Mouse (Mus musculus): Measurements from ENCODE around the gene Ccng2. TPM values are rescaled to one million over a fixed set of nuclear protein-coding genes. Genes with fewer than 3 reads are reported as not detected.
A peak's percentile ranks its signal among the peaks of the same experiment; 100 is the strongest.

Gene Ccng2
- polyA plus RNA-seq, 2 experiments = 8.2 to 14.6 TPM

GRCm38 (mm10) chr5:93296754-93297153, 29.7 kb downstream of the Ccng2 start:
- TF ChIP-seq EP300 (IDR thresholded peaks at IDR 0.05; ENCODE audit: low read depth) = no peak
- no peak for TF ChIP-seq CTCF (IDR thresholded peaks at IDR 0.05; ENCODE audit: low read depth)
- Histone ChIP-seq H3K36me3 (replicated peaks; ENCODE audit: control insufficient read depth, insufficient read depth, low read depth) (no peaks in the 10 kb centered on the region), H3K4me3 (ENCODE audit: insufficient read depth in 1 of 2, low read depth in 2 of 2, low read length in 2 of 2) (no peak overlapping the region), H3K27me3 (ENCODE audit: control insufficient read depth, insufficient read depth, low read length) (no peaks in the 10 kb centered on the region), H3K27ac (no peak overlapping the region), H3K9me3 (ENCODE audit: control insufficient read depth, low read length) (no peaks in the 10 kb centered on the region; the same call in 1 of the 2 replicates), H3K4me1 (replicated peaks; ENCODE audit: control insufficient read depth in 2 of 2, insufficient read depth in 2 of 2, low read length in 1 of 2) (no peaks in the 10 kb centered on the region), H3K9ac (replicated peaks) (no peak overlapping the region), H3K4me2 (ENCODE audit: low read depth) (no peak overlapping the region)
- ATAC-seq (ENCODE audit: insufficient read depth) (no peak), DNase-seq (ENCODE audit: low read depth in 3 of 3, low spot score in 3 of 3) (no peak)
- WGBS (ENCODE audit: insufficient replicate concordance) = 57% methylated on average over 4 of the region's 4 CpGs

DNA sequence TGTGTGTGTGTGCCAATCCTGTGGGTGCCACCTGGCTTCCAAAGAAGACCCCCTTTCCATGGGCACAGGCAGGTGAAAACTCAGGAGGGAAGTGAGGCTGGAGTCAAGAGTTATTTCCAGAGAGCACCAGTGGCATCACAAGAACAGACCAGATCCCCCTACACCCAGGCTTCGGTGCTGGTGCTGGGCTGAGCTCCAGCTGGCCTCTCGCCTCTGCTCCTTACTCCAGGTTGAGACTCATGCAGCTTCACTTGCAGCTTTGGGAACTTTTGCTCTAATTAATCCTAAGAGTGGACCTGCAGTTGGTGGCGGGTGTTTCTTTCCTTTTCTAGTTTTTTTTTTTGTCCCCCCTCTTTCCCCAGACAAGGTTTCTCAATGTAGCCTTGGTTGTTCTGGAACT, 30.3 kb downstream of the Ccng2 start:
- Histone ChIP-seq H3K27ac (no peak overlapping the region), H3K9ac (replicated peaks) (no peak overlapping the region), H3K4me2 (ENCODE audit: low read depth) (no peak overlapping the region), H3K36me3 (replicated peaks; ENCODE audit: control insufficient read depth, insufficient read depth, low read depth) (no peaks in the 10 kb centered on the region), H3K27me3 (ENCODE audit: control insufficient read depth, insufficient read depth, low read length) (no peaks in the 10 kb centered on the region), H3K4me1 (replicated peaks; ENCODE audit: control insufficient read depth in 2 of 2, insufficient read depth in 2 of 2, low read length in 1 of 2) (no peaks in the 10 kb centered on the region), H3K9me3 (ENCODE audit: control insufficient read depth, low read length) (no peaks in the 10 kb centered on the region; the same call in 1 of the 2 replicates), H3K4me3 (ENCODE audit: insufficient read depth in 1 of 2, low read depth in 2 of 2, low read length in 2 of 2) (no peak overlapping the region)
- DNase-seq (ENCODE audit: low read depth in 3 of 3, low spot score in 3 of 3) (no peak), ATAC-seq (ENCODE audit: insufficient read depth) (no peak)
- WGBS (ENCODE audit: insufficient replicate concordance) = 67% methylated on average over 3 of the region's 3 CpGs
- TF ChIP-seq CTCF (IDR thresholded peaks at IDR 0.05; ENCODE audit: low read depth) (no peak), EP300 (IDR thresholded peaks at IDR 0.05; ENCODE audit: low read depth) (no peak)

- ATAC-seq (ENCODE audit: insufficient read depth) (no peak), DNase-seq (ENCODE audit: low read depth in 3 of 3, low spot score in 3 of 3) (no peak)
- TF ChIP-seq EP300 (IDR thresholded peaks at IDR 0.05; ENCODE audit: low read depth) (no peak), CTCF (IDR thresholded peaks at IDR 0.05; ENCODE audit: low read depth) (no peak)
- Histone ChIP-seq H3K4me1 (replicated peaks; ENCODE audit: control insufficient read depth in 2 of 2, insufficient read depth in 2 of 2, low read length in 1 of 2) (no peaks in the 10 kb centered on the region), H3K9ac (replicated peaks) (no peak overlapping the region), H3K4me3 (ENCODE audit: insufficient read depth in 1 of 2, low read depth in 2 of 2, low read length in 2 of 2) (no peak overlapping the region), H3K9me3 (ENCODE audit: control insufficient read depth, low read length) (no peaks in the 10 kb centered on the region; the same call in 1 of the 2 replicates), H3K27me3 (ENCODE audit: control insufficient read depth, insufficient read depth, low read length) (no peaks in the 10 kb centered on the region), H3K27ac (no peak overlapping the region), H3K4me2 (ENCODE audit: low read depth) (no peak overlapping the region), H3K36me3 (replicated peaks; ENCODE audit: control insufficient read depth, insufficient read depth, low read depth) (no peaks in the 10 kb centered on the region)
- WGBS (ENCODE audit: insufficient replicate concordance) = 58% methylated on average over 2 of the region's 2 CpGs
Observed at GRCm38 (mm10) chr5:93305126-93305830, 38.2 kb downstream of the Ccng2 start.

GRCm38 (mm10) chr5:93308909-93309308, 41.9 kb downstream of the Ccng2 start:
- no peak overlapping the region for H3K9ac ChIP-seq (replicated peaks)
- no peaks in the 10 kb centered on the region for H3K9me3 ChIP-seq (ENCODE audit: control insufficient read depth, low read length)
- no peak overlapping the region for H3K4me3 ChIP-seq (ENCODE audit: insufficient read depth in 1 of 2, low read depth in 2 of 2, low read length in 2 of 2)
- H3K36me3 ChIP-seq (replicated peaks; ENCODE audit: control insufficient read depth, insufficient read depth, low read depth) = no peaks in the 10 kb centered on the region
- no peaks in the 10 kb centered on the region for H3K27me3 ChIP-seq (ENCODE audit: control insufficient read depth, insufficient read depth, low read length)
- DNase-seq (ENCODE audit: low read depth in 3 of 3, low spot score in 3 of 3) (no peak), ATAC-seq (ENCODE audit: insufficient read depth) (no peak)
- H3K4me2 ChIP-seq (ENCODE audit: low read depth) = no peak overlapping the region
- H3K27ac ChIP-seq = no peak overlapping the region
- no peaks in the 10 kb centered on the region for H3K4me1 ChIP-seq (replicated peaks; ENCODE audit: control insufficient read depth in 2 of 2, insufficient read depth in 2 of 2, low read length in 1 of 2)
- WGBS (ENCODE audit: insufficient replicate concordance) = 41% methylated on average over 2 of the region's 2 CpGs
- TF ChIP-seq CTCF (IDR thresholded peaks at IDR 0.05; ENCODE audit: low read depth) = no peak
- no peak for TF ChIP-seq EP300 (IDR thresholded peaks at IDR 0.05; ENCODE audit: low read depth)

DNA sequence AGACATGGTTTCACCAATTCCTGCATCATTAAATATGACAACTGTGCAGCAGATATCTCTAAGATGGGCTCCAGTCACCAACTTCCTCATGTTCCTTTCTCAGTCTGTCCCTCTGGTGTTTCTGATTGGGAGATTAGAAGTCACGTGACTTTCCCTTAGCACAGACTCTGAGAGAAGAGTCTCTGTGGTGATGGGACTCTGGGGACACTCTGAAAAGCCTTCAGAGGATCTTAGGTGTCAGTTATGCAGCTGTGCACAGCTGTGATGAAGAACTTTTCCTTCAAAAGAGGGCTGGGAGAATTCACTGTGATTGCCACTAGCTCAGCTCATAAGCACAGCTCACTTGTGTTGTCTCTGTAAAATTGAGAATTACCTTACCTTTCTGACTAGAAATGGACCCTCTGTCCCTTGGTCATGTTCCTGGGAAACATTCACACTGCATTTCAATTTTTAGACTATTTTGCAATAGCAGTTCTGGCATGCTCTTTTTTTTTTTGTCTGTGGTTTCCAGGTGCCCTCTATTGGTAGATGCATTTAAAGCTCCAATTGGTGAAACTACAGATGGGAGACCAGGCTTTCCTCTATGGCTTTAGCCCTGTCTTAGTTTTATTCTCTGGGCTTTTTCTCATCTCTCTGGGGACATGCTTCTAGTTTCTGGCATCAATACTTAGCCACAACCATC, 56.4 kb downstream of the Ccng2 start:
- no peak overlapping the region for H3K27ac ChIP-seq
- ATAC-seq (ENCODE audit: insufficient read depth) (no peak), DNase-seq (ENCODE audit: low read depth in 3 of 3, low spot score in 3 of 3) (no peak)
- H3K9me3 ChIP-seq (ENCODE audit: control insufficient read depth, low read length) = no peaks in the 10 kb centered on the region
- no peak overlapping the region for H3K4me2 ChIP-seq (ENCODE audit: low read depth)
- H3K4me3 ChIP-seq (ENCODE audit: insufficient read depth in 1 of 2, low read depth in 2 of 2, low read length in 2 of 2) = no peak overlapping the region
- 7% methylated on average over 1 of the region's 1 CpGs for WGBS (ENCODE audit: insufficient replicate concordance)
- H3K9ac ChIP-seq (replicated peaks) = no peak overlapping the region
- no peaks in the 10 kb centered on the region for H3K27me3 ChIP-seq (ENCODE audit: control insufficient read depth, insufficient read depth, low read length)
- no peaks in the 10 kb centered on the region for H3K4me1 ChIP-seq (replicated peaks; ENCODE audit: control insufficient read depth in 2 of 2, insufficient read depth in 2 of 2, low read length in 1 of 2)
- no peaks in the 10 kb centered on the region for H3K36me3 ChIP-seq (replicated peaks; ENCODE audit: control insufficient read depth, insufficient read depth, low read depth)
- TF ChIP-seq CTCF (IDR thresholded peaks at IDR 0.05; ENCODE audit: low read depth) (peak; percentile 27; the same call in 1 of the 2 replicates), EP300 (IDR thresholded peaks at IDR 0.05; ENCODE audit: low read depth) (no peak)

Other genes starting within 250 kb of the Ccng2 start
- gene Sowahb, start 222.2 kb upstream of the Ccng2 start, polyA plus RNA-seq (2012; rRNA removed) = 0.50 and 0.64 TPM in 2 replicates
- 0.83 and 0.85 TPM in 2 replicates for gene Sowahb, start 222.2 kb upstream of the Ccng2 start, polyA plus RNA-seq (2014; fragmentation: Nextera tagmentation; extraction: Ambion mirVana)
- 11.1 and 13.8 TPM in 2 replicates for gene Sept11, start 173.8 kb upstream of the Ccng2 start, polyA plus RNA-seq (2012; rRNA removed)
- 18.6 and 21.4 TPM in 2 replicates for gene Sept11, start 173.8 kb upstream of the Ccng2 start, polyA plus RNA-seq (2014; fragmentation: Nextera tagmentation; extraction: Ambion mirVana)
- 21.0 and 21.7 TPM in 2 replicates for gene Ccni, start 60.8 kb upstream of the Ccng2 start, polyA plus RNA-seq (2012; rRNA removed)
- 39.3 and 41.6 TPM in 2 replicates for gene Ccni, start 60.8 kb upstream of the Ccng2 start, polyA plus RNA-seq (2014; fragmentation: Nextera tagmentation; extraction: Ambion mirVana)
- 0.30 and 0.55 TPM in 2 replicates for gene 2010109A12Rik, start 60.7 kb upstream of the Ccng2 start, polyA plus RNA-seq (2012; rRNA removed)
- gene 2010109A12Rik, start 60.7 kb upstream of the Ccng2 start, polyA plus RNA-seq (2014; fragmentation: Nextera tagmentation; extraction: Ambion mirVana) = 1.2 and 1.5 TPM in 2 replicates

Data from liver, embryonic 14.5 days (tissue).